Mouse (Mus musculus) T-helper 2 cell (primary cell): ENCODE measurements at regions not wholly inside any gene's neighbourhood (a gene's known extent, or its start where the extent isn't known, plus 50 kb on each side); places are given as distances from the start of the nearest gene placed in this dataset.

Experiments
- in situ Hi-C: fragments of 300-600 bp; cut with MboI, MseI; formaldehyde crosslinking; loops from one replicate; pipeline ENCODE4 v1.15.1; 2025; ENCODE audit warnings: high pct_unique_total_duplicates

DNA sequence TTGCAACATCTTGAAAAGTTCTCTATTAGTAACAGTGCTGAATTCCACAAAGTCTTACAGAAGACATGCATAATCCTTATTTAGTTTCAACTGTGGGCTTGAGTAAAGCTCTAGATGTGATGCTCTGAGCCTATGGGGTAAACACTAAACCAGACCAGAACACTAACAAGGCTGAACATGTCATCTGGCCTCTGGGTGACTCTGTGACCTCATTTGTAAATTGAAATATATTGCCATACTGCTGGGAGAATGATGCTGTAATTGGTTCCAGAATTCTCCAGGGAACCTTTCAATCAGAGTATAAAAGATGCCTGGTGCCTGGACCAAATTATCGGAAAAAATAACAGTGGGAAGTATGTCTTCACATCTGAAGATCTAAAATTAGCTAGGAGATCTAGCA lies 309.9 kb upstream of the Megf9 start:
- in situ Hi-C loops: no loop called here

- in situ Hi-C loops: no loop called here
Observed at GRCm38 (mm10) chr4:70810956-70811316, 276.1 kb upstream of the Megf9 start.

- in situ Hi-C loops: no loop called here
Observed at GRCm38 (mm10) chr4:70810311-70810955, 275.6 kb upstream of the Megf9 start.

DNA sequence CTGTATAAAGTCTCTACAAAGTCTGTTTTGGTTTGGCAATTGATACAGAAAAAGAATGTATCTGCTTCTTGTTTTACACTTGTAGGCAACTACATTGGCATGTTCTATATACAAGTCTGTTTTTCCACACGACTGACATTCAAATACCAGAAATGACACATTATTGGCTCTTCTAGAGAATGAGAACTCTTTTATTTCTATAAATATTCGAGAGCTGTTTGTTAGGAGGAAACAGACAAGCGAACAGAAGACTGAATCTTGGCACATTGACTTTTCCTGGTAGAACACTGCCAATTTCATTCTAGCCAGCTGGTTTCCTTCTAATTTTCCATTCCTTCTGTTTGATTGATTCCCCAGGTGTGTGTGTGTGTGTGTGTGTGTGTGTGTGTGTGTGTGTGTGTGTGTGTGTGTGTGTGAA lies 270.1 kb upstream of the Megf9 start:
- in situ Hi-C loops: no loop called here

GRCm38 (mm10) chr4:70798483-70798882 lies 263.7 kb upstream of the Megf9 start:
- in situ Hi-C loops: no loop called here

DNA sequence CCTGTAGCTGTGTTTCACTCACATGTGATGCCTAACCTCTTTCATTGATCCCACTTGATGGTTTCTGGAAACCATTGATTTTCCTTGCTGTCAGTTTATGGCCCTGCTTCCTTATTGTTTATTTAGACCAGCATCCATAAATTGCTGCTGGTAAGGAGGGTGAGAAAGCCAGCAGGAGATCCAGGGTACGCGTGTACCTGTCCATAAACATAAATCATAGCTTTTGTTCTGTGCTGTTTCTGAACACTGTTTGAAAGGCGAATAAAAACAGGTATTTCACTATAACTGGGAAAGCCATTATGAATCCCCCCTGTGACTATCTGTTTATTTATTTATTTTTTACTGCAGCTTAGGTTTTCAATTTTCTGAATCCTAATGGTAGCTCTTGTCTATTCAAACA lies 263.1 kb upstream of the Megf9 start:
- in situ Hi-C loops: no loop called here

- in situ Hi-C loops: loop anchor here (10.0 kb wide), 1 partner anchor 171 kb away; no protein-coding TSS in a partner anchor
Observed at GRCm38 (mm10) chr4:70783487-70783886, 248.7 kb upstream of the Megf9 start.

DNA sequence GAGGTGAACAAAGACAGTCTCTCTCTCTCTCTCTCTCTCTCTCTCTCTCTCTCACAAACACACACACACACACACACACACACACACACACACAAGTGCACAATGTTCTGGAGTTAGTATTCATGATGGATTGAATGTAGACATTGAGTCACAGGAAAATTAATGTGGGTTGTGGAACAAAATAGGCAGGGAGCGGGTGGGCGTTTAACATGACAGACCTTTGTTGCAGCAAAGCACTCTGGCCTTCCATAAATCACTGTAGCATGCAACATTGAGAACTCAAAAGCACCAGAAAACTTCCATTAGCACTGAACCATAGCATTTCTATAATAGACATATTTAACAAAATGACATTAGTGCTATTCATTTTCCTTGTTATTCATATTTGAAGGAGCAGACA lies 246.8 kb upstream of the Megf9 start:
- in situ Hi-C loops: loop anchor here (10.0 kb wide), 1 partner anchor 173 kb away; no protein-coding TSS in a partner anchor

GRCm38 (mm10) chr4:70776273-70776672 lies 241.5 kb upstream of the Megf9 start:
- in situ Hi-C loops: no loop called here

DNA sequence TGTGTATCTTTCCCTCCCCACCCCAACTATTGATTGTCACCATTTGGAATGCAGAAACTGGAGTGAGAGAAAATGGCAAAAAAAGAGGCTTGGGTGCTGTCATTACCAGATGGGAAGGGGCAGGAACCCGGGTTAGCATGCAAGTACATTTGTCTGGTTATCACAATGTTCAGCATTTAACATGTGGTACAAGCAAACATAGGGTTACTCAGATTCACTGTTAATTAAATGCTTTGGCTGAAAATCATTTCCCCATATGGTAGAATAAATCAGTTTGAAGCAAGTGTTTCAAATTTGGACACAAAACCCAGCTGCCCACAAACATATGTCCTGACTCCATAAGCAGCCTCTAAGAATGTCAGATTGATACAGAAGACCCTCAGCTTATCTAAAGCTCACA lies 208.6 kb upstream of the Megf9 start:
- in situ Hi-C loops: no loop called here

DNA sequence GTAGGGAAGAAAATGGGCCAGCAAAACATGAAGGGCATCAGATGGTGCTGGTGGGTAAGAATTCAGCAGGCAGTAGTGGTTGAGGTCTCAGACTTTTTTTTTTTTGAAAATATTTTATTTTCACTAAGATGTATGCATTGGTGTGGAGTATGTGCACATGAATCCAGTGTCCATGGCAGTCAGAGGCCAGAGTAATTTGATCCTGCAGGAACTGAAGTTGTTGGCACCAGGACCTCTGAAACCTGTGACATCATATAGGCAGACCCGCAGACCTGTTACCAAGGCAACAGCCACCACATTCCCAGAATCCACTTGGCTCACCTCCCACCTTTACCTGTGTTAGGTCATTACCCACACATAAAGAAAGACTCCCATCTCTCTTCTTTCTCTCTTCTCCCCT lies 207.2 kb upstream of the Megf9 start:
- in situ Hi-C loops: no loop called here

GRCm38 (mm10) chr4:70741121-70741520 lies 206.3 kb upstream of the Megf9 start:
- in situ Hi-C loops: no loop called here

DNA sequence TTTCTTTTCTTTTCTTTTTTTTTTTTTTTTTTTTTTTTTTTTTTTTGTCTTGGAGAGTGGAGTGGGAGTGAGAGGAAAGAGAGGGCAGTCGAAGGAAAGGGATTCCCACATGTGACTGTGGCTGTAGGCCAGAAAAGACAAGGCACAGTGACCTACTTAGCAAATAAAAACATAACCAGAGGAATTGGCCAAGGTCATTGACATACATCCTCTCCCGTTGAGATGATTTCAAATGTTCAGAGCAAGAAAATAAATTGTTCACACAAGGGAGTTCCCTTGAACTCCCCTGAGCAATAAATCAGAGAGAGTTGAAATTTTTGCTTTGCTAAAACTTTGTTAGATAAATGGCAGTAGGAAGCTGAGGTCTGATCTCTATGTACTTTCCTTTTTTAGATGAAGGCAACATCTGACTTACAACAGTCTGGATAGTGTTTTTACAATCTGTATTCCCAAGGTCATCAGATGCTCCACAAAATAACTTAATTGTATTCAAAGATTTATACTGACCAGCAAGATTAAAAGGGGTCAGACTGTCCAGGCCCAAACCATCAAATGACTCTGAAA lies 174.4 kb upstream of the Megf9 start:
- in situ Hi-C loops: no loop called here

DNA sequence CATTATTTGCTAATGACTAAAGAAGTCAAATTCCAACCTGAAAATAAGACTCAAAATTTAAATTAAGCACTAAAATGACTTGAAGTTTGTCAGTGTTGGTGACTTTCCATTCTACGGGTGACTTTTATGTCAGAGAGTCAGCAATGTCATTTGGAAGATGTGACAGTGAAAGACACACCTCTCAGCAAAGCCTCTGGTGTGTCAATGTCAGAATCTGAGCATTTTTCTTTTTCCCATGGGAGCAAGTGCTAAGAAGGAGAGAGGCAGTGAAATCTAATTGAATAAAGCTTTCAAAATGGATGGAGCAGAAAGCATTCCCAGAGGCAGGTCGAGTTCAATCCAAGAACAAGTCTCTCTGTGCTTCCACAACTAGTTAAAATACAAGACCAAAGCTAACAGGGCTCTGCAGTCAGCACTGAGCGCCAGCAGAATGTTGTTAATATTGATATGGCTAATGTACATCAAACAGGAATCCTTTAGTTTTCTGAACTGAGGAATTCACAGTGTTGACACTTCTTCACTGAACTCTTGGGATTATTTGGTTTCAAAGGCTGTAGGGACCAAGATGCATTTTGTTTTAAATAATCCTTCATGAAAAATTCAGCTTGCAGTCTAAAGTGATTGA lies 170.4 kb upstream of the Megf9 start:
- in situ Hi-C loops: no loop called here

DNA sequence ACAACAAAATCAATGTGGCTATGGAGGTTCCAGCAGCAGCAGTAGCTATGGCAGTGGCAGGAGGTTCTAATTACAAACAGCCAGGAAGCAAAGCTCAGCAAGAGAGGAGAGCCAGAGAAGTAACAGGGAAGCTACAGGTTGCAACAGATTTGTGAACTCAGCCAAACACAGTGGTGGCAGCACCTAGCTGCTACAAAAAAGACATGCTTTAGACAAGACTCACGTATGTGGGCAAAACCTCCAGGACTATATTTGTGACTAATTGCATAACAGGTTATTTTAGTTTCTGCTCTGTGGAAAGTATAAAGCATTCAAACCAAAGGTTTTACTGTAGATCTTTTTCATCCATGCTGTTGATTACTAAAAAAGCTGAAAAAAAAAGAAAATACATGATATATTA lies 166.1 kb upstream of the Megf9 start:
- in situ Hi-C loops: no loop called here

- in situ Hi-C loops: no loop called here
Observed at GRCm38 (mm10) chr4:70664181-70664580, 129.4 kb upstream of the Megf9 start.

DNA sequence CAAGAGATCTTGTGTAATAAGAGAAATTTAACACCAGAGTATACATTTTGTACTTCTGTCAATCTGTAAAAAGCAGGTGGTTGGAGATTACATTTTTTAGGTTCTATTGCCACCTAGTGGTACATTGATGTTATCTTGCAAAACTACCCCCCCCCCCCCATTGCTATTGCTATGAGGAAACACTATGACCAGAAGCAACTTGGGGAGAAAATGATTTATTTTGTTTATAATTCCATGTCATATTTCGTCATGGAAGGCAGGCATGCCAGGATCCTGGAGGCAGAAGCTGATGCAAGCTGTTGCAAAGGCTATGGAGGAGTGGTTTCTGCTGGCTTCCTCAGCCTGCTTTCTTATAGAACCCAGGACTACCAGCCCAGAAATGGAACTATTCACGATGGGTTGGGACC lies 86.6 kb upstream of the Megf9 start:
- in situ Hi-C loops: no loop called here

DNA sequence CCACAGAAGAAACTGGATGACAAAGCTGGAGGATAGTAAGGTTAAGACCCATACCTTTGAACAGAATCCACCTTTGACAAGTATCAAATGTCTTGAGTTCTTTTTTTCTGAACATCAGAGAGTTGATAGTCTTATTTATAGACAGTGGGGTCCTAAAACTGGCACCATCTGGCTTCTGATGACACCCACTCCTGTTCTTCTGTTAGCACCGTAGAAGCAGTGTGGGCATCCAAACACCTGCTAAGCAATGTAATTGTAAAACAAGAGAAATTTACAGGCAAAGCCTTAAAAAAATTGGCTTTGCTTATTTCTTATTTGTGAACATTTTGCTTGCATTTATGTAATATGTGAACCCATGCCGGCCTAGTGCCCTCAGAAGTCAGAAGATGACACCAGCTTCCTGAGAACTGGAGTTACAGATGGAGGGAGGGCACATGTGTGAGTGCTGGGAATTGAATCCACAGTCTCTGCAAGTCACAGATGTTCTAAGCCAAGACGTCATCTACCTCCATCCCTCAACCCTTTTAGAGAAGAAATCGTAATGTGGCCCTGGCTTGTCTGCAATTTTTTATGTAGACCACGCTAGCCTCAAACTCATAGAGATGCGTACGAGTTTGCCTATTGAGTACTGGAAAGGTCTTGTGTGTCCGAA lies 85.0 kb upstream of the Megf9 start:
- in situ Hi-C loops: no loop called here

- in situ Hi-C loops: no loop called here
Observed at GRCm38 (mm10) chr4:70615794-70616193, 81.0 kb upstream of the Megf9 start.

GRCm38 (mm10) chr4:70614411-70614810 lies 79.6 kb upstream of the Megf9 start:
- in situ Hi-C loops: no loop called here

GRCm38 (mm10) chr4:70603209-70603852 lies 68.5 kb upstream of the Megf9 start:
- in situ Hi-C loops: loop anchor here (10.0 kb wide), 1 partner anchor 149 kb away; no protein-coding TSS in a partner anchor

DNA sequence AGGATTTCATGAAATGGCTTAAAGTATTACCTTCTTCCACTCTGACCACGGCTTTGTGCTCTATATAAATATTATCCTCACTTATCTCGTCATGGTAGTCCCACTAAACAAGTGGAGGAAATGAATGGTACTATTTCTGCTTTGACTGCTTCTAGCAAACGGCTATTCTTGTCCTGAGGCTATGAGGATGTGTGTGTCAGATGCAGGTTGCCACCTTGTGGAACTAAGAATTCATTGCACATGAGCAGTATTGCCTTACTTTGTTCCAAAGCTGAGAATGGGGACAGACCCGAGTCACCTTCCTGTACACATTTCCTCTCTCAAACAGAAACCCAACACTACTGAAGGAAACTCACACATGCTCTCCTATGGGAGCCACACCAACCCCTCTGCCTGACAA lies 66.5 kb upstream of the Megf9 start:
- in situ Hi-C loops: loop anchor here (10.0 kb wide), 1 partner anchor 146 kb away; no protein-coding TSS in a partner anchor
